Mouse (Mus musculus) liver, postnatal 0 days (tissue): ENCODE results near the gene Hist1h2bg. TPM values are rescaled to one million over a fixed set of nuclear protein-coding genes. Genes with fewer than 3 reads are reported as not detected.

Experiments used
- ATAC-seq: fragments of 200-750 bp; cut with Nextera tagmentation; 2 replicates; pipeline ENCODE4 v1.8.0; 2017; ENCODE audit warnings: mild to moderate bottlenecking, moderate library complexity
- DNase-seq: peaks from one replicate; pipeline ENCODE4 v3.0.0-alpha.2; 2016
- H3K27ac ChIP-seq: fragments of 300-500 bp; sonication (generic); 2 replicates; pipeline ENCODE4 v1.5.1; 2014; ENCODE audit warnings: antibody characterized with exemption, moderate library complexity, mild to moderate bottlenecking, low read depth
- H3K27me3 ChIP-seq: fragments of 300-500 bp; sonication (generic); 2 replicates; pipeline ENCODE4 v1.6.1; 2014; ENCODE audit warnings: low read length, control low read depth, mixed read lengths; ENCODE audit not compliant: insufficient read depth
- H3K36me3 ChIP-seq: fragments of 300-500 bp; sonication (generic); replicated peaks from 2 replicates; pipeline ENCODE4 v1.6.1; 2014; ENCODE audit warnings: mild to moderate bottlenecking, control low read depth, low read length, moderate library complexity, mixed read lengths; ENCODE audit not compliant: insufficient read depth
- H3K4me1 ChIP-seq: fragments of 300-500 bp; sonication (generic); 2 replicates; pipeline ENCODE4 v1.6.1; 2014; ENCODE audit warnings: antibody characterized with exemption, mild to moderate bottlenecking, control low read depth; ENCODE audit not compliant: insufficient read depth
- H3K4me2 ChIP-seq: fragments of 300-500 bp; sonication (generic); 2 replicates; pipeline ENCODE4 v1.6.1; 2014; ENCODE audit warnings: low read depth, mild to moderate bottlenecking, low read length, moderate library complexity, mixed read lengths
- H3K4me3 ChIP-seq: fragments of 300-500 bp; sonication (generic); 2 replicates; pipeline ENCODE4 v1.5.1; 2014; ENCODE audit warnings: low read depth, low read length
- H3K9ac ChIP-seq: fragments of 300-500 bp; sonication (generic); replicated peaks from 2 replicates; pipeline ENCODE4 v1.6.1; 2014; ENCODE audit warnings: mild to moderate bottlenecking, moderate library complexity
- H3K9me3 ChIP-seq: fragments of 300-500 bp; sonication (generic); 2 replicates; pipeline ENCODE4 v1.6.1; 2016; ENCODE audit warnings: mild to moderate bottlenecking, control low read depth, low read length, mixed read lengths
- CTCF ChIP-seq: sonication (generic); IDR thresholded peaks from 2 replicates; pipeline ENCODE4 v1.5.1; 2016; ENCODE audit warnings: antibody characterized with exemption, low read depth
- EP300 ChIP-seq: IDR thresholded peaks from 2 replicates; pipeline ENCODE4 v1.6.1; 2016; ENCODE audit warnings: antibody characterized with exemption, low read depth, mild to moderate bottlenecking
- WGBS: fragments of 180-500 bp; shearing (Covaris S2); extraction: QIAGEN DNeasy Blood & Tissue Kit; methylation state at CpG from one replicate; pipeline ENCODE4 v1.1.7; 2014; ENCODE audit not compliant: insufficient replicate concordance; 5-methylcytosine and 5-hydroxymethylcytosine counted together
- microRNA-seq: library from miRNA; unstranded; fragments of <30 nt; microRNA quantifications from one replicate; pipeline ENCODE4, GENCODE M21; 2016
- polyA plus RNA-seq: library from polyadenylated mRNA; unstranded; fragments of >200 nt; fragmentation: Nextera tagmentation; extraction: Ambion mirVana; gene quantifications from 2 replicates; pipeline ENCODE4 v1.2.1, GENCODE M21; 2015

Gene Hist1h2bg
- polyA plus RNA-seq, 1 experiment from 2014 or later, result 7.8 TPM

DNA sequence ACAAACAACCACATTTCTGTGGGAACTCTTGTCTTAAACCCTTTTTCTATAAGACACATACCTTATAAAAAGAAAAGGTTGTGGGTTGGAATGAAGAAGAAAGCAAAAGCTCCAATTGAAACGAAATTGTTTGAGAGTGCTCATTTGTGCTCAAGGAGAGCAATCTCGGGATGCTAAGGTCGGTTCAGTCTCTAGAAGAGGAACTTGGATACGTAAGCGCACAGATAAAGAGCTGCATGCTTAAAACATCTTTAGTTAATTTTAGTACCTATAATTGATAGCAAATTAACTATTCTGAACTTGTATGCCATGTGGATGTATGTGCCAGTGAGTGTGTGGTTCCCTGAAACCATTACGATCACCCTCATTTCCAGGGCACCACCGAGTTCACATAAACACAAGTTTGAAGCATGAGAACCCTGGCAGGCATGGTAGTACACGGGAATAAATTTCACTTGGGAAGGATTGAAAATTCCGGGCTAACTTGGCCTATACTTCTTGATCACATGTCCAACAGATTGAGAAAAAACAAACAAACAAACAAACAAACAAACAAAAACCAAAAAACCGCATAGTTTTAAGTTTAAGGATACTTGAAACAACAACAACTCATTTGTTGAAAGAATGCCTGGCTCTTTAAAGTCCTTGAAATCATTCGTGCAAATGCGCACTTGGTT lies 49.0 kb downstream of the Hist1h2bg start:
- Histone ChIP-seq H3K27me3 (no peaks in the 10 kb centered on the region; the same call in 1 of the 2 replicates), H3K9me3 (no peaks in the 10 kb centered on the region), H3K4me1 (peaks cover 9% of the 10 kb centered on the region), H3K9ac (peak overlapping the region; percentile 99), H3K4me3 (peak overlapping the region; percentile 80), H3K27ac (peak overlapping the region; percentile 100), H3K4me2 (peak overlapping the region; percentile 95), H3K36me3 (no peaks in the 10 kb centered on the region)
- TF ChIP-seq CTCF (no peak), EP300 (no peak)
- no peak for DNase-seq
- ATAC-seq, result no peak
- WGBS, result 25% methylated on average over 12 of the region's 12 CpGs

DNA sequence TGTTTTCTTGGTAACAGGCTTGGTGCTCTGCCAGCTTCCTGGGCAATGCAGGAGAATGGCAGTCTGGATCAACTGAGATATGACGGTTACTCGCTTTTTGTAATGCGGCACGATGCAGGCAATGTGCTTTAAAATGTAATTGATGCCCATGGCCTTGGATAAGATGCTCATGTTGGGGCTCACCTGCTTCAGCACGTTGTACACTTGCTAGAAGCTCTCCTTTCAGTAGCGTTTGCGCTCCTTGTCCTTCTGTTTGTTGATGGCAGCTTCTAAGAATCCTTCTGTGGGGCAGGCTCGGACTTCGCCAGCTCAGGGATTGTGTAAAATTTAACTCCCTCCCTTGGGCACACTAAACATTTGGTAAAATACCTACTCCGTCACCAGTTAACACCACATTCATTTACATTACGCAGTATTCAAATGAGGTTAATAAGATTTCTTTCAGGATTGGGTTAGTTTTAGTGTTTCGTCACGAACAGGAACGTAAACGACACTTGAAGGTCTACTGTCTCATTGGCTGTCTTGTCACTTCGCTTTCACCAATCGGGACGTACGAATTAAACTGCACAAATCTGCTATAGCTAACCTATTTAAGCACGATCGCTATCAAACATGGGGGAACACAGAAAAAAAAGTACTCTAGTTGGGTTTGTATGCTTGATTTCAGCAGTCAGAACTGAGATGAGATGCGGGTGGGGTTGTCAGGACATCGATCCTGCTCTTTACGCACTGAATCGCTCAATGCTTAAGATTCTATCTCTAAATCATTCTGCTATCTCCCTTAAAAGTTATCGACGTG lies 49.7 kb downstream of the Hist1h2bg start, which contains the start of gene Hist1h2be:
Hist1h2be (minus strand) TSS at position 392 of the 799 bp plus-strand sequence.
- no peaks in the 10 kb centered on the region for H3K9me3 ChIP-seq
- under 1% methylated on average over 27 of the region's 27 CpGs for WGBS
- no peaks in the 10 kb centered on the region; the same call in 1 of the 2 replicates for H3K27me3 ChIP-seq
- H3K4me1 ChIP-seq, result peaks cover 9% of the 10 kb centered on the region
- H3K36me3 ChIP-seq, result no peaks in the 10 kb centered on the region
- peak; percentile 74 for DNase-seq
- peak; percentile 75 for ATAC-seq
- H3K4me3 ChIP-seq, result peak within 1 kb of the TSS; percentile 80
- H3K27ac ChIP-seq, result peak within 1 kb of the TSS; percentile 100
- TF ChIP-seq CTCF (no peak), EP300 (no peak; the same call in 1 of the 2 replicates)
- H3K4me2 ChIP-seq, result peak within 1 kb of the TSS; percentile 95
- H3K9ac ChIP-seq, result peak within 1 kb of the TSS; percentile 99

Small RNAs within 50 kb of the gene (microRNA-seq; reads per million reads assigned to microRNA genes)
- not detected for gene Gm44297
- gene Gm44359, result not detected
- gene Gm44394, result not detected

Other genes starting within 250 kb of the Hist1h2bg start
- 7.4 and 9.5 TPM in 2 replicates for gene Zfp322a, start 202.2 kb upstream of the Hist1h2bg start, polyA plus RNA-seq
- gene Abt1, start 147.5 kb upstream of the Hist1h2bg start, polyA plus RNA-seq, result 4.3 and 4.8 TPM in 2 replicates
- gene Btn1a1, start 105.5 kb upstream of the Hist1h2bg start, polyA plus RNA-seq, result 0.92 and 0.96 TPM in 2 replicates
- gene Btn2a2, start 82.5 kb upstream of the Hist1h2bg start, polyA plus RNA-seq, result not detected in 2 replicates
- 7.2 and 7.5 TPM in 2 replicates for gene Hist1h4h, start 40.3 kb upstream of the Hist1h2bg start, polyA plus RNA-seq
- gene Hist1h2af, start 37.5 kb upstream of the Hist1h2bg start, polyA plus RNA-seq, result 9.7 and 9.8 TPM in 2 replicates
- gene Hist1h3g, start 36.0 kb upstream of the Hist1h2bg start, polyA plus RNA-seq, result 3.7 and 6.3 TPM in 2 replicates
- gene Hist1h2bh, start 28.0 kb upstream of the Hist1h2bg start, polyA plus RNA-seq, result 0.58 and 0.64 TPM in 2 replicates
- 1.3 and 1.5 TPM in 2 replicates for gene Hist1h3f, start 27.3 kb upstream of the Hist1h2bg start, polyA plus RNA-seq
- 1.1 and 1.2 TPM in 2 replicates for gene Hist1h4f, start 19.7 kb upstream of the Hist1h2bg start, polyA plus RNA-seq
- gene Hist1h1d, start 18.1 kb upstream of the Hist1h2bg start, polyA plus RNA-seq, result 0.43 and 0.51 TPM in 2 replicates
- 3.6 and 4.6 TPM in 2 replicates for gene Hist1h3e, start 9.0 kb upstream of the Hist1h2bg start, polyA plus RNA-seq
- gene Hist1h2ae, start 176 bp upstream of the Hist1h2bg start, polyA plus RNA-seq, result 62.4 and 66.0 TPM in 2 replicates
- gene Hist1h2bf, start 2.8 kb downstream of the Hist1h2bg start, polyA plus RNA-seq, result 2.9 and 5.8 TPM in 2 replicates
- gene Hist1h2ad, start 3.0 kb downstream of the Hist1h2bg start, polyA plus RNA-seq, result 2.0 and 2.6 TPM in 2 replicates
- 4.7 and 5.8 TPM in 2 replicates for gene Hist1h3d, start 4.4 kb downstream of the Hist1h2bg start, polyA plus RNA-seq
- gene Hist1h4d, start 10.2 kb downstream of the Hist1h2bg start, polyA plus RNA-seq, result 89.1 and 94.3 TPM in 2 replicates
- gene Hist1h2be, start 49.7 kb downstream of the Hist1h2bg start, polyA plus RNA-seq, result 0.49 and 0.51 TPM in 2 replicates
- 13.3 and 16.0 TPM in 2 replicates for gene Hist1h1e, start 51.2 kb downstream of the Hist1h2bg start, polyA plus RNA-seq
- gene Hist1h2ac, start 112.6 kb downstream of the Hist1h2bg start, polyA plus RNA-seq, result 0.86 and 0.88 TPM in 2 replicates
- gene Hist1h2bc, start 112.8 kb downstream of the Hist1h2bg start, polyA plus RNA-seq, result 168 and 180 TPM in 2 replicates
- not detected in 2 replicates for gene Hist1h1t, start 124.4 kb downstream of the Hist1h2bg start, polyA plus RNA-seq
- gene Hist1h4c, start 127.1 kb downstream of the Hist1h2bg start, polyA plus RNA-seq, result 6.2 and 6.5 TPM in 2 replicates
- gene Hfe, start 139.5 kb downstream of the Hist1h2bg start, polyA plus RNA-seq, result 24.0 and 25.1 TPM in 2 replicates
- 69.6 and 74.1 TPM in 2 replicates for gene Hist1h1c, start 167.4 kb downstream of the Hist1h2bg start, polyA plus RNA-seq
- gene Hist1h3c, start 174.2 kb downstream of the Hist1h2bg start, polyA plus RNA-seq, result 2.8 and 3.5 TPM in 2 replicates
- 1.6 and 2.7 TPM in 2 replicates for gene Hist1h2bb, start 175.3 kb downstream of the Hist1h2bg start, polyA plus RNA-seq
- 46.5 and 47.4 TPM in 2 replicates for gene Hist1h2ab, start 179.7 kb downstream of the Hist1h2bg start, polyA plus RNA-seq
- 10.2 and 16.0 TPM in 2 replicates for gene Hist1h3b, start 180.9 kb downstream of the Hist1h2bg start, polyA plus RNA-seq
- gene Hist1h4b, start 185.6 kb downstream of the Hist1h2bg start, polyA plus RNA-seq, result 2.5 and 3.2 TPM in 2 replicates
- 0.40 and 0.49 TPM in 2 replicates for gene Hist1h4a, start 189.8 kb downstream of the Hist1h2bg start, polyA plus RNA-seq
- gene Hist1h3a, start 191.0 kb downstream of the Hist1h2bg start, polyA plus RNA-seq, result 6.1 and 7.5 TPM in 2 replicates
- 2.8 and 4.6 TPM in 2 replicates for gene Hist1h1a, start 192.3 kb downstream of the Hist1h2bg start, polyA plus RNA-seq
- not detected in 2 replicates for gene Trim38, start 198.5 kb downstream of the Hist1h2bg start, polyA plus RNA-seq
- 37.0 and 39.8 TPM in 2 replicates for gene Slc17a2, start 235.6 kb downstream of the Hist1h2bg start, polyA plus RNA-seq